Mouse (Mus musculus) liver, embryonic 11.5 days (tissue): ENCODE measurements around the gene Tagln2. TPM values are rescaled to one million over a fixed set of nuclear protein-coding genes. Genes with fewer than 3 reads are reported as not detected.

Experiments
- ATAC-seq: fragments of 200-750 bp; cut with Nextera tagmentation; replicated peaks from 2 replicates; pipeline ENCODE4 v1.8.0; 2017; ENCODE audit warnings: moderate number of reproducible peaks, mild to moderate bottlenecking, moderate TSS enrichment, moderate library complexity; ENCODE audit not compliant: low FRiP score
- DNase-seq: peaks from one replicate; pipeline ENCODE4 v3.0.0-alpha.2; 2017; ENCODE audit warnings: low spot score
- H3K27ac ChIP-seq: fragments of 300-500 bp; sonication (generic); 2 replicates; pipeline ENCODE4 v1.5.1; 2014; ENCODE audit warnings: mild to moderate bottlenecking, low read depth, low read length, control low read depth
- H3K27me3 ChIP-seq: fragments of 300-500 bp; sonication (generic); replicated peaks from 2 replicates; pipeline ENCODE4 v1.6.1; 2014; ENCODE audit warnings: low read length, mixed read lengths; ENCODE audit not compliant: control insufficient read depth, insufficient read depth
- H3K36me3 ChIP-seq: fragments of 300-500 bp; sonication (generic); 2 replicates; pipeline ENCODE4 v1.6.1; 2014; ENCODE audit warnings: mild to moderate bottlenecking, low read length, moderate library complexity, mixed read lengths; ENCODE audit not compliant: control insufficient read depth, insufficient read depth
- H3K4me1 ChIP-seq: fragments of 300-500 bp; sonication (generic); replicated peaks from 2 replicates; pipeline ENCODE4 v1.6.1; 2014; ENCODE audit warnings: low read length, mixed read lengths; ENCODE audit not compliant: control insufficient read depth, insufficient read depth
- H3K4me2 ChIP-seq: fragments of 300-500 bp; sonication (generic); 2 replicates; pipeline ENCODE4 v1.6.1; 2014; ENCODE audit warnings: mild to moderate bottlenecking, control low read depth, moderate library complexity
- H3K4me3 ChIP-seq: fragments of 300-500 bp; sonication (generic); 2 replicates; pipeline ENCODE4 v1.5.1; 2014; ENCODE audit warnings: low read depth, low read length, control low read depth
- H3K9ac ChIP-seq: fragments of 300-500 bp; sonication (generic); 2 replicates; pipeline ENCODE4 v1.6.1; 2014; ENCODE audit warnings: low read depth, low read length, control low read depth
- H3K9me3 ChIP-seq: fragments of 300-500 bp; sonication (generic); 2 replicates; pipeline ENCODE4 v1.6.1; 2016; ENCODE audit warnings: low read length, inconsistent platforms, mixed read lengths; ENCODE audit not compliant: control insufficient read depth
- WGBS: fragments of 180-500 bp; shearing (Covaris S2); extraction: QIAGEN DNeasy Blood & Tissue Kit; methylation state at CpG from one replicate; pipeline ENCODE4 v1.1.7; 2014; 5-methylcytosine and 5-hydroxymethylcytosine counted together
- polyA plus RNA-seq: library from polyadenylated mRNA; unstranded; fragments of >200 nt; fragmentation: Nextera tagmentation; extraction: Ambion mirVana; gene quantifications from 2 replicates; pipeline ENCODE4 v1.2.1, GENCODE M21; 2014

Gene Tagln2
- polyA plus RNA-seq, 1 experiment from 2014 or later = 257 TPM

DNA sequence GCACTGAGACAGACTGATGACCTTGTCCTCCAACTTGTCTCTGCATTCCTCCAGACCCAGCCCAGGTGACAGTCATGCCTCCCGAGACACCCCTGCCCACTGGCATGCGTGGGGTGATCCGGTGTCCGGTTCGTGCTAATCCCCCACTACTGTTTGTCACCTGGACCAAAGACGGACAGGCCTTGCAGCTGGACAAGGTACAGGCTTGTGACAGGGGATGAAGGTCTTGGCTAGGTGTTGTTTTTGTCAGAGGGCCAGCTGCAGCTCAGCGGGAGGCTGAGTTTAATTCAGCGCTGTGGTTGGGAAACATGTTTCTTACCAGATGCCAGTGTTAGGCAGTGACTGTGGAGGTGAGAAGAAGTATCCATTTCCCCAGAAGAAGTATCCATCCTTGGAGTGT is 7.8 kb upstream of the Tagln2 start:
- no peak overlapping the region for H3K9ac ChIP-seq
- no peak for ATAC-seq
- H3K4me3 ChIP-seq = no peak overlapping the region
- H3K27me3 ChIP-seq = peaks cover 10% of the 10 kb centered on the region
- H3K36me3 ChIP-seq = no peaks in the 10 kb centered on the region
- H3K4me1 ChIP-seq = no peaks in the 10 kb centered on the region
- WGBS = 91% methylated on average over 8 of the region's 8 CpGs
- DNase-seq = no peak
- no peak overlapping the region for H3K4me2 ChIP-seq
- no peaks in the 10 kb centered on the region for H3K9me3 ChIP-seq
- no peak overlapping the region for H3K27ac ChIP-seq

DNA sequence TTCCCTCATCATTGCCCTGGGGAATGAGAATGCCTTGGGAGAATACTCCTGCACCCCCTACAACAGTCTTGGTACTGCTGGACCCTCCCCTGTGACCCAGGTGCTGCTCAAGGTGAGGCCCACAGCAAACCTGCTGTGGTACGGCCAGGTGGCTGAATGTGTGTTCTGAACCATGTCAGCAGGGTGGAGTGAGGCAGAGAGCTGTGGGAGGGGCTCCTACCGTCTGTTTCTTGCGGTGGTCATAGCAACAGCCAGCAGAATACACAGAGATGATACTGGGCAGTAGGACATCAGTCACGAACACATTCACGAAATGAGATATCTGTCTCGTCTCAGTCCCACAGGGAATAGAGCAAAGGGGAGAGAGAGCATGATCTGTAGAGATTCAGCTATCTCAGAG is 6.3 kb upstream of the Tagln2 start:
- no peak overlapping the region for H3K4me2 ChIP-seq
- no peak overlapping the region for H3K4me3 ChIP-seq
- H3K36me3 ChIP-seq = no peaks in the 10 kb centered on the region
- 0 out of 2 replicates have a peak, but pooled peaks cover 2% of the 10 kb centered on the region for H3K4me1 ChIP-seq
- ATAC-seq (no peak), DNase-seq (no peak)
- no peaks in the 10 kb centered on the region for H3K9me3 ChIP-seq
- peaks cover 10% of the 10 kb centered on the region for H3K27me3 ChIP-seq
- no peak overlapping the region for H3K9ac ChIP-seq
- no peak overlapping the region for H3K27ac ChIP-seq
- WGBS = 56% methylated on average over 6 of the region's 6 CpGs

DNA sequence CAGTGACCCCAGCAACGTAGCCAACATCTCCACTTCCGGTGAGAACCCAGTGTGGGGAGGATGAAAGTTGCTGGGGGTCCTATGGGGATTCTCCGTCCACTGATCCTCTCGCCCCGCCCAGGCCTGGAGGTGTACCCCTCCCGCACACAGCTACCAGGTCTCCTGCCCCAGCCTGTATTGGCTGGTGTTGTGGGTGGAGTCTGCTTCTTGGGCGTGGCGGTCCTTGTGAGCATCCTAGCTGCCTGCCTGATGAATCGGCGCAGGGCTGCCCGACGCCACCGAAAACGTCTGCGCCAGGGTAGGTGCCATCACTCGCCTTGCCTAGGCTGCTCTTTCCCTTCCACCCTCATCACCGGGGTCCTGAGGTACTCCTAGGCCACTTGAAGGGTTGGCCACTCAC is 3.8 kb upstream of the Tagln2 start:
- no peak for DNase-seq
- peaks cover 3% of the 10 kb centered on the region; the same call in 1 of the 2 replicates for H3K27me3 ChIP-seq
- H3K9ac ChIP-seq = no peak overlapping the region
- no peak for ATAC-seq
- no peak overlapping the region for H3K4me2 ChIP-seq
- WGBS = 65% methylated on average over 16 of the region's 17 CpGs
- H3K4me3 ChIP-seq = no peak overlapping the region
- 0 out of 2 replicates have a peak, but pooled peaks cover 2% of the 10 kb centered on the region for H3K4me1 ChIP-seq
- H3K9me3 ChIP-seq = no peaks in the 10 kb centered on the region
- no peaks in the 10 kb centered on the region for H3K36me3 ChIP-seq
- no peak overlapping the region for H3K27ac ChIP-seq

DNA sequence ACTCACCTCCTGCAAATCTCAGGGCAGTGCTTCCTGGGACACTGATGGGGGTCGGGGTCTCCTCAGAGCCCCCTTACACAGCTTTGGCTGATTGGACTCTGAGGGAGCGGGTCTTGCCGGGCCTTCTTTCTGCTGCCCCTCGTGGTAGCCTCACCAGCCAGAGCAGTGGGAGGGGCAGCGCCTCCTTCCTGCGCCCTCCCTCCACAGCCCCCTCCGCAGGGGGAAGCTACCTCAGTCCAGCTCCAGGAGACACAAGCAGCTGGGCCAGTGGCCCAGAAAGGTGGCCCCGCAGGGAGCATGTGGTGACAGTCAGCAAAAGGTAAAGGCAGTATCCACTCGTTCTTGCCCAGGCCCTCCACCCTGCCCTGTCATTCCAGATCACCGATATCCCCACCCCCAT is 2.4 kb upstream of the Tagln2 start:
- Histone ChIP-seq H3K4me1 (peaks cover 12% of the 10 kb centered on the region), H3K9ac (no peak overlapping the region), H3K4me3 (no peak overlapping the region), H3K4me2 (no peak overlapping the region), H3K36me3 (no peaks in the 10 kb centered on the region), H3K27me3 (peaks cover 3% of the 10 kb centered on the region; the same call in 1 of the 2 replicates), H3K27ac (no peak overlapping the region), H3K9me3 (no peaks in the 10 kb centered on the region)
- ATAC-seq = no peak
- DNase-seq = no peak
- WGBS = 60% methylated on average over 10 of the region's 10 CpGs

DNA sequence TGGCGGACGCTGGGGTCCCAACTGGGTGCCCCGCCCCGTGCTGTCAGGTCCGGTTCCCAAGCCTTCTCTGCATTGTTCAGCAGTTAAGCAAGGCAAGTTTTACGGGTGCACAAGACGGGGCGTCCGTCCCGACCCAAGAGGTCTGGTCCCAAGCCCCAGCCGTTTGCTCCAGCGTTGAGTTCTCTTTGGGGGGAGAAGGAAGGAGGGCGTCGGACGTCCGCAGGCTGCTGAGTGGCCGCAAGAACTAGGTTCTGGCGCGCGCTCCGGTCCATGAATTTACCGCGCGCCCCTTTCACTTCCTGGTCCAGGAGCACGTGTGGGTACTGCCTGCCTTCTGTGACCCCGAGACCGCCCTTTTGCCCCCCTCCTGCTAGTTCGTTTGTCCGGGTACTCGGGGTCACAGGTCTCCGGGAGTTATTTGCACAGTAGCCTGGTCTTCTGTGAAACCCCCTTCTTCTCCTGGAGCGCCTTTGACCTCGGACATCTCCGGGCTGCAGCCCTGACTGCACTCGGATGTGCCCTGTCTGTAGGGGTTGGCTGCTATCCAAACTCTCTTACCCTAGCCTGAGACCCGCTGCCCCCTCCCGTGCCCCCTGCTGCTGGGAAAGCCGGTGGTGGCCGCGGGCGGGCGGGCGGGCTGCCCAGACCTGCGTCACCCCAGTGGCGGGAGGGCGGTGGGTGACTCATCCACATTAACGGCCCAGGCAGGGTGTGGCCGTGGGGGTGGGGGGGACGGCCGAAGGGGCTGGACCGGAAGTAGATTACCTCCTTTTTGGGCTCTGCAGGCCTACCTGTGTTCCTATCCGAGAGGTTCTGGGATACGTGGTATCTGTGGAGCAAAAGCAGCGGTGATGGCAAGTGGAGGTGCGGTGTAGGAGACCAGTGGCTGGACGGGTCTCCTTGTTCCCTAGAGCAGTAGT is 864 bp downstream of the Tagln2 start:
- H3K4me1 ChIP-seq = peaks cover 36% of the 10 kb centered on the region
- H3K9ac ChIP-seq = peak overlapping the region; percentile 81
- under 1% methylated on average over 56 of the region's 56 CpGs for WGBS
- peak overlapping the region; percentile 78 for H3K27ac ChIP-seq
- peaks cover 3% of the 10 kb centered on the region for H3K36me3 ChIP-seq
- DNase-seq = peak; percentile 81
- ATAC-seq = peak; percentile 51
- H3K9me3 ChIP-seq = no peaks in the 10 kb centered on the region
- peak overlapping the region; percentile 76 for H3K4me2 ChIP-seq
- peak overlapping the region; percentile 65 for H3K4me3 ChIP-seq
- 0 out of 2 replicates have a peak, but pooled peaks cover 3% of the 10 kb centered on the region for H3K27me3 ChIP-seq

DNA sequence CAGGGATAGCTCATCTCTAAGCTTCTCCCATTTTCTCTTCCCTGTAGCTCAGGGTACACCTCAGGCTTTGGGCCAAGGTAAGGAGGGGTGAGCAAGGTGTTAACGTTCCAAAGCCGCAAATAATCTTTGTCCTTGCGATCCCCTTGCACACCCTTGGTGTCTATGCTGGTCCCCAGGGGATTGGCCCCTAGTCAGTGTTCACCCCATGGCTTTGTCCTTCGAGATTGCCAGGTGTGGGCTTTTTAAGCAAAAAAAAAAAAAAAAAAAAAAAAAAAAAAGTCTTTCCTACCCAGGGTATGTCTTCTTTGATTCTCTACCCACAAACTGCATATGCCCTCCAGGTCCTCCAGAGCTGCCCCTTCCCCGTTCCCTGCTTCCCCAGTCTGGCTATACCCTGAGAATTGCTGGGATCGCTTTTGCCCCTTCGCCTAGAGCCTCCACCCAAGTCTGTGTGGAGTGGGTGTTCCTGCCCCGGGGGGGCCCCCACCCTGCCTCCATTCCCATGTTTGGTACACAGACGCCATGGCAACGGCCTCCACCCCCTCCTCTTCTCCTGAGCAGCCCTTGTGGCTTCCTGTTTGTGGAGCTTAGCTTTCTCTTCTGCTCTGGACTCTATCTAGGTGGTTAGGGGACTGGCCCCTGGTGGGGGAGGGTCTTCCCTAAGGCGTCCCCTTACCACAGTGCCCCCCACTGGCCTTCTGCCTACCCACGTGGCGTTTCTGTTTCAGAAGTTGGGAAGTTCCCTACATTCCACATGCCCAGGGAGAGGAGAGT is 1.7 kb downstream of the Tagln2 start:
- Histone ChIP-seq H3K27ac (peak overlapping the region; percentile 78), H3K4me2 (peak overlapping the region; percentile 76), H3K9ac (peak overlapping the region; percentile 81), H3K4me3 (peak overlapping the region; percentile 65), H3K36me3 (peaks cover 12% of the 10 kb centered on the region), H3K4me1 (peaks cover 38% of the 10 kb centered on the region), H3K9me3 (no peaks in the 10 kb centered on the region), H3K27me3 (0 out of 2 replicates have a peak, but pooled peaks cover 3% of the 10 kb centered on the region)
- DNase-seq = peak; percentile 67
- 17% methylated on average over 13 of the region's 13 CpGs for WGBS
- peak; percentile 38 for ATAC-seq

DNA sequence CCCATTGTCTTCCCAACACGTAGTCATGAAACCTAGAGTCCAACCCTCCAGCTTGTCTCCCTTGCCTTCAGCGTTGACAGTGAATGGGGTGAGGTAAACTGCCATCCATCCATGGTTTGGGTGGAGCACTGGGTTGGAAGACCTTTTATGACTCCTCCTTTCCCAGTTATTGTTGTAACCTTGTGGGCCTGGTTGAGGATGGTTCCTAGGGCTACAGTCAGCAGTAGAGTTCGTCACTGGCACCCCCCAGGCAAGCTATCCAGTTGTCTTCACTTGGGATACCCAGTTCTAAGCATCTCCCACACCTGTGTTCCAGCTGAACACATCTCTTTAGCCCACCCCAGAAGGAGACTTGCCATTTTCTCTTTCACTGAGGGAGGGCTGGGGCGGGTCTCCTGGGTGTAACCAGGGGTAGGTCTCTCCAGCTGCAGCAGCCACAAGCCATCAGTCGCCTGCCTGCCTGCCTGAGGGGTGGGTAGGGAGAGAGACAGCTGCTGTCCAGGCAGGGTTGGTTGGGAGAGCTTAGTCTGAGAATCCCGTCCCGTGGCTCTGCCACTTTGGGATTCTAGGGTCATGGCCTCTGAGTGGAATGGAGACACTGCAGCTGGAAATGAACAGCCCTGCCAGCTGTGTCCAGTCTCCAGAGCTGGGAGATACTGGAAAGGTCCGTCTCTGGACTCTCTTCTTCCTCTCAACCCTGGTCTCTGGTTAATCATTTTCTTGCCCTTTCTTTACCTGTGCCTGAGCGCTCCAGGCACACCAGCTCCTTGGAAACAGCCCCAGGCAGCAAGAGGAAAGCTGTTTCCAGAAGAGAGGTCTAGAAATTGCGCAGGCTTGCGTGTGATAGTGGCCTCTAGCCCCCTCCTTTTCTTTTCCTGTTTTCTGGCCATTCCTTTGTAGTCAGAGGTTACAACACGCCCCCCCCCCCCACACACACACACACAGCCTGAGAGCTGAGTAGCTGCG is 2.6 kb downstream of the Tagln2 start:
- peak overlapping the region; percentile 76 for H3K4me2 ChIP-seq
- peak overlapping the region; percentile 81 for H3K9ac ChIP-seq
- peaks cover 17% of the 10 kb centered on the region for H3K36me3 ChIP-seq
- H3K9me3 ChIP-seq = no peaks in the 10 kb centered on the region
- peaks cover 39% of the 10 kb centered on the region for H3K4me1 ChIP-seq
- peak overlapping the region; percentile 65 for H3K4me3 ChIP-seq
- H3K27me3 ChIP-seq = no peaks in the 10 kb centered on the region
- WGBS = 19% methylated on average over 13 of the region's 13 CpGs
- 0 out of 2 replicates have a peak, but pooled peaks have one; percentile 2 for ATAC-seq
- no peak for DNase-seq
- H3K27ac ChIP-seq = peak overlapping the region; percentile 78
